Mouse (Mus musculus) stomach, postnatal 0 days (tissue): ENCODE measurements around the gene Gm6268.

Experiments
- CTCF ChIP-seq: IDR thresholded peaks from 2 replicates; pipeline ENCODE4 v1.5.1; 2016; ENCODE audit warnings: antibody characterized with exemption, low read depth, mild to moderate bottlenecking, moderate library complexity
- EP300 ChIP-seq: optimal IDR thresholded peaks from 2 replicates; pipeline ENCODE3; 2016; ENCODE audit warnings: antibody characterized with exemption

DNA sequence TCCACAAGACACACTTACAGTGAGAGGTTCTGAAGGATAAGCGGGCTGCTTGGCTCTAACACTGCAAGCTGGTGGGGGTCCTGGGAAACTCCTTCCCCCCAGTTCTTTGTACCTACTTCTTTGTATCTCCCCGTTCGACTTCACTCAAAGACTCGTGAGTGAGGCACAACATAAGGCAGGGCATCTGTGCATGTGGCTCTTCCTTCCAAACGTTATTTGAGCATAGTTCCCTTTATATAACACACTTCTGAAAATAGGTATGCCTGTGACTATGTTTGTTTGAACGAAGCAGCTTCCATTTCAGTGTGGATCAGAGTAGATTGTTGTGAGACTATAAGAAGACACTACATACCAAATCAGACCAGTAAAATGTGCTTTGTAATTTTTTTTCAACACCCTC, 8.4 kb upstream of the Gm6268 start:
- TF ChIP-seq CTCF (no peak), EP300 (no peak)
